Mouse (Mus musculus) thymus, postnatal 10 days (tissue): Measurements from ENCODE around the gene Dcaf8.

Experiments
- DNase-seq, 2 experiments: peaks; one replicate each; pipeline ENCODE4 v3.0.0; 2021; ENCODE audit warnings: low spot score in 2 of 2

The Dcaf8 gene

DNA sequence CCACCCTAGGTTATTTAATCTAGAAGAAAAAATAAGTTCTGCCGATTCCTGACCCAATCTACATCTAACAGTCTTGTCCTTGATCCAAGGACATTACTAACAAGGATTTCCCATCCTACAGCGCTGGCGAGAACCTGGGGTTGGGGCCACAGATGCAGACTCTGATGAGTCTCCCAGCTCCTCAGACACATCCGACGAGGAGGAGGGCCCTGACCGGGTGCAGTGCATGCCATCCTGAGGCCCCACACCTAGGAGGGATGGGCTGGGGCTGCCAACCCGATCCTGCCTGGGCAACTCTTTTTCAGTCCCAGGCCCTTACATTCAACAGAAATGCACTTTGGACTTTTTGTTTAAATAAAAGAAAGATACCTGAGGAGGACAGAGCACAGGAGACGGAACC is 46.6 kb downstream of the Dcaf8 start:
- no peak for DNase-seq

DNA sequence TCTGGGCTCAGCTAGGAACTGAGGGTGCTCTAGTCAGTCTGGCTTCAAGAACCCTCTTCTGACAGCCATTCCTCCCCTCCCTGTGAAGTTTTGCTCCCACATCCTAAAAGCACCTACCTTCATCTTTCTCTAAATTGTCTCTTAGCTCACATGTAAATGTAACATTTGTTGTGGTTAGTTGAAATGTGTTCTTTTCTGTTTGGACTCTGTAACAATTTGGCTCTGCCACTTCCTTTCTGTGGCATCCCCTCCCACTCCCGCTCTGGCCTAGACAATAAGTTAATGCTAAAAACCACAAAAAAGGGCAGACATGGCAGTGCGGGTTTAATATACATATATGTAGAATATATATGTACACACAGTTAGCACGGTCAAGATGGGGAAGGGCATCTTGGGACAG is 49.3 kb downstream of the Dcaf8 start:
- DNase-seq: no peak

DNA sequence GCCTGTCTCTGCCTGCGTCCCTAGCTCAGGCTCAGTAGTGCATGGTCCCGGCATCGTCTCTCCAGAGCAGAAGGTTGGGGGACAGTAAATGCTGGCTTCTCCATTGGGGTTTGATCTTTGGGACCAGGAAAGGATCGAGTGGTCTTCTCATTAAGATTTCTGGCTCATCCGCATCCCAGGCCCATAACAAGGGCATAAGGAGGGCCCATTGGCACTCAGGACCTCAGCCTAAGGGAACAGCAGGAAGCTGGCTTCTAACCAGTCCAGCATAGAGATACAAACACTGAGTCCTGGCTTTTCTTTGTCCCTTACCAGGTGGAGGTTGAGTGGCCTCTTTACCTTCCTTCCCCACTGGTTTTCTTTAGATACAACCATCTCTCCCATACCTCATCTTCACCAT is 50.0 kb downstream of the Dcaf8 start:
- DNase-seq: no peak

DNA sequence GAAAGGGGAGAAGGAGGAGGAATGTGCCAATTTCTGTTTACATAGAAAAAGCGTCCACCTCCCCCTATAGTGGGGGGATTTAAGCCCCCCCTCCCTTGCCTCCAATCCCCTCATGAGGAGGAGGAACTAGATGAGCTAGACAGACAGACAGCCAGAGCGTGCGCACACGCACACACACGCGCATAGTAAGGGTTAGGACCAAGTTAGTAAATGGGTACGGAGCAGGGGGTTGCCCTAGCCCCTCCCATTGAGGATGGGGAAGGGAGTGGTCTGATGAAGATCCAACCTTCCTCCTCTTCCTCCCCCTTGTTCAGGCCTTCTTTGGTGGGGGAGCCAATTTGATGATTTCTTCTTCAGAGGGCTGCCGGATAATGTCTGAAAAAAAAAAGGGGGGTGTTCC is 50.4 kb downstream of the Dcaf8 start:
- no peak for DNase-seq

- no peak for DNase-seq
Observed at GRCm38 (mm10) chr1:172198996-172199395, 51.1 kb downstream of the Dcaf8 start.

GRCm38 (mm10) chr1:172200161-172200560 is 52.3 kb downstream of the Dcaf8 start:
- no peak for DNase-seq

DNA sequence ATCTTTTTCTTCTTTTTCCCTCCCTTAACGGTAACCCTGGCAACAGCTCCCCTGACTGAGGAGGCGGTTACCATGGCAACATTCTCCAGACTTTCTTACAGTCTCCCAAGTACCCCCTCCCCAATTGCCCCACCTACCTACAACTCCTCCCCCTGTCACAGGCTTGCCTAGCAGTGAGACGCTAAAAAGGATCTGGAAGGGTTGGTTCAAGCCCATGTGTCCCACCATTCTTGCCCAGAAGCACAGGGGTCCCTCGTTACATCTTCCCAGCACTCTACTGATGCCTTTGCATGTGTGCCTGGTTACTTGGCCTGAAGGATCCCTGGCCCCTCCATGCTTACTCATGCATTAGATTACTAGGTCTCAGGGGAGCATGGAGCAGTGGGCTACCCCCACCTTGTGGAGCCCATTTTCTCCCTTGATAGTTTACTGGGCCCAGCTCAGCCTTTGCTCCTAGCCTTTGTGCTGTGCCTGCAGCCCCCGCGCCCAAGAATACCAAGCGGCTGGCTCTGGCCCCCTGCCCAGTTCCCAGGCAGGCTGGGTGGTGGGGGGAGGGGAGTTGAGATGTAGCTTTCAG is 53.1 kb downstream of the Dcaf8 start:
- no peak for DNase-seq

DNA sequence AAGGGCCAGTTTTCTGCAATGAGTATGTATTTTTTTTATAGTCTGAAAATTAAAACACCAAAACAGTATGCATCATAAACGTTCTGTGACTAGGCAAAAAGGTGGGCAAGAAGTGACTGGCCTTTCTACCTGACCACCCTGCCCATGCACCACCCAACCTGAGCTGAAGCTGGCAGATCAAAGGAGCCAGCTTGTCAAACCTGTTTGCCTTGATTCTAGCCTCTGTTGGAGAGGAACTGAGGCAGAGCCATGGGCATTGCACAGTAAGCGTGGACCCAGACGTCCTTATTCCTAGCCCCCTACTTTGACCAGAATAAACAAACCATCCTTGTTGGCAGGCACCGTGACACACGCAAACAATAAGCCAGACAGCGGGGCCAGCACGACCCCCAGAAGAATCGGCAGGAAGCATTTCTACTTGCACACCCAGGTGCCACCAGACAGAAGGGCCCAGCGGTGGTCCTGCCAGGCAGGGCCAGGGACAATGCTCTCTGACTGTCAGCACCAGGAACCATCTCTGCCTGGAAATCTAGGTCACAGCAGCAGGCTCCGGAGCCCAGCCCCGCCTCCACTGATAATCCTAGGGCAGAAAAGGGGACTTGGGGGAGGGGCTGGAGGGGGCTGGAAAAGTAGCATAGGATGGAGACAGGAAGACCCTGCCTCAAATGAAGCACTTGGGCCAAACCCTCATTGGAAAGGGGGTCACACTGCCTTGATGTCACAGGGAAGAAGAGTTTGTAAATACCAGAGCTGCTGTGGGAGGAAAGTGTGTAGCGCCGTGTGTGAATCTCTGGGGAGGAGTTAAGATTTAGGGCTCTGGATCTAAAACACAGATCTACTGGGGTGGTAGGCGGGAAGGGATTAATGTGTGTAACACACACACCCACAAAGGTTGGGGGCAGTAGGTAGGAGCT is 54.3 kb downstream of the Dcaf8 start:
- DNase-seq: no peak

DNA sequence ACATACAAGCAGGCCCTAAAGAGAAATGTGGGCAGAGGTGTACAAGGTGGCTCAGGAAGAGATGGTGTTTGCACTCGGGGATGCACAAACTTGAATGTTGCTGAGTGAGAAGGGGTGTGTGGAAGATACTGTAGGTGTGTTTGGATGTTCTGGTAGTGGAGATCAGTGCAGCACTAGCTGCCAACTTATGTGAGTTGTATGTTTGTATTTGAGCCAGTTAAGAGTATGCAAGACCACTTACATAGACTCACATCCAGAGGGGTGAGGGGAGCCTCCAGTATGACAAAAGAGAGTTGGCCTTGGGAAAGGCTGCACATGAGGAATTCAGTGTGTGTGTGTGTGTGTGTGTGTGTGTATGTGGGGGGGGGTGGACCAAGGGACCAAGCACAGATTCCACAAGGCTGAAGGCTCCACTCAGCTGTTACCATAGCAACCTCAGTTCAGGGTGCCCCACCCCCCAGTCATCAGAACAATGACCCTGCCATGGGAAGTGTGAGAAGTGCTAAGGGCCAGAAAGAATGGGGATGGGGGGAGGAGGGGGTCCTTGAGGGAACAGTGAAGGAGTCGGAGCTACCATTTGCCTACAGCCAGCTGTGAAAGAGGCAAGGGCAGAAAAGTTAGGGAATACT is 55.1 kb downstream of the Dcaf8 start:
- DNase-seq: no peak

DNA sequence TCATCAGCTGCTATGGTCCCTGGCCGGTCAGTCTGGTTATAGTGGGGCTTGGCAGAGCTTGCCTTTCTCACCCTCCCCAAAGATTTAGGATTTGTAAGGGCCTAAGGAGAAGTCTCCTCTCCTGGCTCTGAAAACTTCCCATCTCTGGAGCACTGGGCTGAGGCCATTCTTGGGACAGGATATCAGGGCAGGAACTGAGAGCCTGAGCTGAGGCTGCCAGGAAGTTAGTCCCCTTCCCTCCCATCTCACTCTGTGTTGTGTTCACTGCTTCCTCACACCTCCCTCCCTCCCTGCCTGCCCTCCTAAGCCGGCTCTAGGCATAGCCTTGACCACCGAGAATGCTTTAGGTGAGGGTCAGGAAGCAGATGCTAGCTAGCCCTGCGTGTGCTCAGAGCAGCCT is 55.7 kb downstream of the Dcaf8 start:
- no peak for DNase-seq

GRCm38 (mm10) chr1:172204033-172204813 is 56.3 kb downstream of the Dcaf8 start:
- DNase-seq: no peak

- no peak for DNase-seq
Observed at GRCm38 (mm10) chr1:172204814-172205740, 57.2 kb downstream of the Dcaf8 start.

DNA sequence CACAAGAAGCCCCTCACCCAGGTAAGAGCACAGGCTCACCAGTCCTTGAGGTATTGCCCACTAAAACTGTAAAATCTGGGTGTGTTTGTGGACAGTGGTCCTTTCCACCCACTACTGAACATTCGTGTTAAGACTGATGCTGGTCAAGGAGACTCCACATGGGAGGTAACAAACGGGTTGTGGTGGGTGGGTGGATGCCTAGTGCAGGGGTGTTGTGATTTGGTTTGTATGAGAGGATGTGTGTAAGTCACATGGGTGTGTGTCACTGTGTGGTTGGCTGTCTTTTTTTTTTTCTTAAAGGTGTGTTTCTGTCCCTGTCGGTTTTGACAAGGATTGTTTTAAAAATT is 57.8 kb downstream of the Dcaf8 start:
- DNase-seq: no peak

- peak; percentile 41 to 65 for DNase-seq
Observed at GRCm38 (mm10) chr1:172206141-172206917, 58.4 kb downstream of the Dcaf8 start, which contains the start of gene Pea15a. Pea15a (minus strand) TSS chr1:172206804.

DNA sequence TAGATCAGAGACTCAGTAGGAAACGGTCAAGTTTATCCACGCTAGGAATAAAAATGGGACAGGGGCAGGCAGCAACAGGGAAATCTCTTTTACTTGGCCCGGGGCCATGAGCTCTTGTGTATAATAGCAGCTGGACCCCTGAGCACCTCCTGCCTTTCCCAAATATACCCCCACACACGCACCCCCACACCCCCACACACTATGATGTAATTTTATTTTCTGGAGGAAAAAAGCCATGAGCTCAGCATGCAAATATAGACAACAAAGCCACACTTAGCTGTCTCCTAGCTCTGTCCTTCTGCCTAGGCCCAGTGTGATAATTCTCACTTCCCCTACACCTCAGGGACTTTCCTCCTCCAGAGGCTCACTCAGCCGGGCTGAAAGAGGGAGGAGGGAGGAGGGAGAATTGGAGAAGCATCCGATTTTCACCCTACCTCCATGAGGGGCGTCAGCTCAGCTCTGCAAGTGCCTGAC is 59.3 kb downstream of the Dcaf8 start:
- no peak for DNase-seq

DNA sequence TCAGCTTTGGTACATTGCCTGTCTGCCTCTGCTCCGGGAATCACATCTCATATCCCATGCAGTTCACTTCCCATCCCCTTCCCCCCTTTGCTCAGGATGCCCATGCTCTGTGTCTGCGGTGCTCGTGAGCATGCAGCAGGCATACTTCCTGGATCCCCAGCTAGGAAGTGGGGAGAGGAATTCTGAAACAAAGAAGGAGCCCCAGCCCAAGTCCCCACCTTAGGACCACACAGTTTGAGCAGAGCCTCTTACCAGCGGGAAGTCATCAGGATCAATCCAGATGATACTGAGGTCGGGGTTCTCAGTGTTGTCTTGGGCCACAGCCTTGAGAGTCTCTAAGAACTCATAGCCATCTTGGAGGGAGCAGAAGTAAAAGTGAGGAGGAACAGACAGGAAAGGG is 64.9 kb downstream of the Dcaf8 start:
- no peak for DNase-seq

DNA sequence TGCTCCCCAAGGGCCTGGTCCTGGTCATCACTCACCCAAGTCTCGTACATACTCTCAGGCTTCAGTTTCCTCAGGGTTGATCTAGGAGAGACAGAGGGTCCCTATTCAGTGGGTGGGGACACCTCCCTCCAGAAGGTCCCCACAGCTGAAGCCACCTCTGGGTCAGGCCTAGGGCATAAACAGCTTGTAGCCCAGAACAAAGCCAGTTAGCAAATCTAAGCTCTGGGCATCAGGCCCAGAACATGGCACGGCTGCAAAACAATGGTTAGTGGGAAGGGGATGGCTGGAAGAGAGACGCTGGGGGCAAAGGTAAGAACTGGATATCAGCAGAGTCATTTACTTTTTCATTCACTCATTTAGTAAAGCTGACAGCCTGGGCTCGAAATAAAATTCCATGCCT is 65.9 kb downstream of the Dcaf8 start:
- no peak for DNase-seq

DNA sequence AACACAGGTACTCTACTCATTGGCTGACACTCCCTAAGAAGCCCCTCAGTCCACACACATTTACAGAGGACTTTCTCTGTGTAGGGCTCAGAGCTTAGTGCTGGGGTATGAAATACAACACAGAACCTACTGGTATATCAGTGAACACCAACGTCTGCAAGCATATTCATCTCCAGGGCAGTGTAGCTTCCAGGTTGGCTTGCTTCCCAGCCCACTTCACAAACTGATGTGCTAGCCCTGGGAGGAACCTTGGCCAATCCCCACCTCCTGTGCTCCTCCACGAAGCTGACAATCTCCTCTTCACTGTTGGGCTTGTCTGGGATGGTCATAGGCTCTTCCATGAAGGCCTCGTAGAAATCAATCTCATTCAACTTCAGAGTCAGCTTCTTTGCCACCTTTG is 66.9 kb downstream of the Dcaf8 start:
- no peak for DNase-seq

GRCm38 (mm10) chr1:172217148-172217547 is 69.3 kb downstream of the Dcaf8 start:
- peak; percentile 84 to 93 for DNase-seq
